Comparison of ENCODE assay signal across 8 mouse cellular contexts in genomic region chr11:107124327-107124731, GRCm38 (mm10). TPM values are rescaled to one million over a fixed set of nuclear protein-coding genes. Genes with fewer than 3 reads are reported as not detected.
DNase-seq lines count a peak whose midpoint lies in the region; ATAC-seq lines count a peak whose summit lies in the region.

No protein-coding gene starts in this region.

- H3K27me3 ChIP-seq in midbrain, embryonic 11.5 days (ENCODE audit: control insufficient read depth, insufficient read depth, low read length) = no peaks in the 10 kb centered on the region
- H3K27me3 ChIP-seq in midbrain, embryonic 15.5 days (replicated peaks) = no peaks in the 10 kb centered on the region
- H3K27me3 ChIP-seq in embryonic facial prominence, embryonic 14.5 days (replicated peaks; ENCODE audit: control insufficient read depth, insufficient read depth, low read length) = no peaks in the 10 kb centered on the region
- no peaks in the 10 kb centered on the region for H3K27me3 ChIP-seq in stomach, embryonic 16.5 days (ENCODE audit: control insufficient read depth, insufficient read depth, low read length)

- H3K4me3 ChIP-seq in midbrain, embryonic 11.5 days (ENCODE audit: low read depth, low read length) = no peak overlapping the region
- H3K4me3 ChIP-seq in midbrain, embryonic 15.5 days = no peak overlapping the region
- no peak overlapping the region for H3K4me3 ChIP-seq in embryonic facial prominence, embryonic 14.5 days (ENCODE audit: low read depth, low read length)
- H3K4me3 ChIP-seq in stomach, embryonic 16.5 days (replicated peaks; ENCODE audit: low read length) = no peak overlapping the region

- WGBS in midbrain, embryonic 11.5 days = 57% methylated on average over 7 of the region's 7 CpGs
- WGBS in midbrain, embryonic 15.5 days = 33% methylated on average over 7 of the region's 7 CpGs
- WGBS in embryonic facial prominence, embryonic 14.5 days = 26% methylated on average over 7 of the region's 7 CpGs
- 22% methylated on average over 7 of the region's 7 CpGs for WGBS in stomach, embryonic 16.5 days

- DNase-seq in midbrain, embryonic 11.5 days (ENCODE audit: low spot score, missing footprints) = peak; percentile 83
- DNase-seq in embryonic facial prominence, embryonic 14.5 days (ENCODE audit: low spot score) = peak; percentile 43
- peak; percentile 34 to 42 for DNase-seq in heart, postnatal 36 days
- DNase-seq in left cerebral cortex, postnatal 36 days (ENCODE audit: low spot score in 2 of 2) = peak; percentile 18 to 19
- DNase-seq in mesoderm, embryonic 11.5 days (ENCODE audit: low read depth, low spot score) = peak; percentile 21

- no peak overlapping the region for H3K9ac ChIP-seq in midbrain, embryonic 11.5 days (ENCODE audit: low read length)
- no peak overlapping the region for H3K9ac ChIP-seq in midbrain, embryonic 15.5 days
- H3K9ac ChIP-seq in embryonic facial prominence, embryonic 14.5 days (ENCODE audit: low read depth, low read length) = no peak overlapping the region; the same call in 1 of the 2 replicates
- no peak overlapping the region for H3K9ac ChIP-seq in stomach, embryonic 16.5 days (ENCODE audit: low read length)

- no peaks in the 10 kb centered on the region for H3K36me3 ChIP-seq in midbrain, embryonic 11.5 days (ENCODE audit: control insufficient read depth, insufficient read depth, low read length)
- no peaks in the 10 kb centered on the region for H3K36me3 ChIP-seq in midbrain, embryonic 15.5 days (replicated peaks)
- no peaks in the 10 kb centered on the region for H3K36me3 ChIP-seq in embryonic facial prominence, embryonic 14.5 days (ENCODE audit: control insufficient read depth, insufficient read depth, low read length)
- H3K36me3 ChIP-seq in stomach, embryonic 16.5 days (ENCODE audit: control insufficient read depth, insufficient read depth, low read length) = no peaks in the 10 kb centered on the region

- no peaks in the 10 kb centered on the region for H3K9me3 ChIP-seq in midbrain, embryonic 11.5 days (ENCODE audit: control insufficient read depth, low read length)
- H3K9me3 ChIP-seq in midbrain, embryonic 15.5 days = no peaks in the 10 kb centered on the region
- no peaks in the 10 kb centered on the region for H3K9me3 ChIP-seq in embryonic facial prominence, embryonic 14.5 days (ENCODE audit: control insufficient read depth, low read length)
- no peaks in the 10 kb centered on the region for H3K9me3 ChIP-seq in stomach, embryonic 16.5 days (replicated peaks; ENCODE audit: control insufficient read depth, low read length)

- H3K27ac ChIP-seq in midbrain, embryonic 11.5 days (ENCODE audit: low read depth, low read length) = no peak overlapping the region
- H3K27ac ChIP-seq in midbrain, embryonic 15.5 days = no peak overlapping the region
- H3K27ac ChIP-seq in embryonic facial prominence, embryonic 14.5 days (replicated peaks; ENCODE audit: low read depth, low read length) = no peak overlapping the region
- H3K27ac ChIP-seq in stomach, embryonic 16.5 days (ENCODE audit: low read length) = no peak overlapping the region

- no peak for ATAC-seq in midbrain, embryonic 11.5 days (ENCODE audit: low FRiP score)
- no peak for ATAC-seq in midbrain, embryonic 15.5 days (replicated peaks)
- ATAC-seq in activated CD4-positive, CD25-positive, alpha-beta regulatory T cell, adult 4 months = peak; percentile 91
- peak; percentile 50; the same call in 1 of the 2 replicates for ATAC-seq in embryonic facial prominence, embryonic 14.5 days (ENCODE audit: low read depth)
- peak; percentile 83 for ATAC-seq in stomach, embryonic 16.5 days (ENCODE audit: insufficient read depth, low FRiP score)

- peaks cover 6% of the 10 kb centered on the region for H3K4me1 ChIP-seq in midbrain, embryonic 11.5 days (ENCODE audit: control insufficient read depth, insufficient read depth, low read length)
- H3K4me1 ChIP-seq in midbrain, embryonic 15.5 days = peaks cover 38% of the 10 kb centered on the region
- H3K4me1 ChIP-seq in embryonic facial prominence, embryonic 14.5 days (ENCODE audit: control insufficient read depth, insufficient read depth, low read length) = peaks cover 12% of the 10 kb centered on the region
- H3K4me1 ChIP-seq in stomach, embryonic 16.5 days (ENCODE audit: control insufficient read depth, insufficient read depth, low read length) = peaks cover 10% of the 10 kb centered on the region

- H3K4me2 ChIP-seq in midbrain, embryonic 11.5 days = no peak overlapping the region
- no peak overlapping the region for H3K4me2 ChIP-seq in midbrain, embryonic 15.5 days
- H3K4me2 ChIP-seq in embryonic facial prominence, embryonic 14.5 days (ENCODE audit: low read depth, low read length) = peak overlapping the region; percentile 5; the same call in 1 of the 2 replicates
- H3K4me2 ChIP-seq in stomach, embryonic 16.5 days (ENCODE audit: low read depth, low read length) = peak overlapping the region; percentile 3; the same call in 1 of the 2 replicates

- intact Hi-C loops in heart, postnatal 36 days (cut with DNase I) = no loop called here
- intact Hi-C loops in left cerebral cortex, postnatal 36 days (cut with DNase I) = no loop called here

RNA-seq across cellular contexts. Expression of gene Bptf, which starts 7.6 kb away (rescaled TPM):
- polyA plus RNA-seq in midbrain, embryonic 11.5 days (2014; fragmentation: Nextera tagmentation; extraction: Ambion mirVana) = 38.5 and 41.8 TPM in 2 replicates
- polyA plus RNA-seq in midbrain, embryonic 15.5 days (2015; fragmentation: Nextera tagmentation; extraction: Ambion mirVana) = 34.8 and 36.0 TPM in 2 replicates
- 10 to 100 TPM; 57.7 to 74.0 TPM for polyA plus RNA-seq in activated CD4-positive, CD25-positive, alpha-beta regulatory T cell, adult 4 months (2017; shearing (Covaris generic))
- polyA plus RNA-seq in embryonic facial prominence, embryonic 14.5 days (2014; fragmentation: Nextera tagmentation; extraction: Ambion mirVana) = 34.8 and 37.0 TPM in 2 replicates
- 10 to 100 TPM; 25.9 to 27.7 TPM for total RNA-seq in heart, postnatal 36 days (2021)
- 10 to 100 TPM; 56.4 to 71.3 TPM for total RNA-seq in left cerebral cortex, postnatal 36 days (2021)
- 22.8 and 27.4 TPM in 2 replicates for polyA plus RNA-seq in stomach, embryonic 16.5 days (2015; fragmentation: Nextera tagmentation; extraction: Ambion mirVana)

Comparison
In these comparisons a context has a peak if more than half of its experiments do, and no peak if none do; other contexts are left out.
1. ATAC-seq: peak in activated CD4-positive, CD25-positive, alpha-beta regulatory T cell, adult 4 months (single experiment), embryonic facial prominence, embryonic 14.5 days (single experiment) and stomach, embryonic 16.5 days (single experiment); none in midbrain, embryonic 11.5 days (single experiment) and midbrain, embryonic 15.5 days (single experiment).
2. DNase-seq: peak in every context shown above with its lines; median percentile 83 in midbrain, embryonic 11.5 days; 43 in embryonic facial prominence, embryonic 14.5 days; 38 in heart, postnatal 36 days; 21 in mesoderm, embryonic 11.5 days; 18 in left cerebral cortex, postnatal 36 days.
3. H3K4me2 ChIP-seq: peak in embryonic facial prominence, embryonic 14.5 days (single experiment) and stomach, embryonic 16.5 days (single experiment); none in midbrain, embryonic 11.5 days (single experiment) and midbrain, embryonic 15.5 days (single experiment).